Mouse (Mus musculus) hindbrain, embryonic 13.5 days (tissue): ENCODE measurements around the gene Htra2. TPM values are rescaled to one million over a fixed set of nuclear protein-coding genes. Genes with fewer than 3 reads are reported as not detected.

Experiments used
- ATAC-seq: fragments of 200-750 bp; cut with Nextera tagmentation; 2 replicates; pipeline ENCODE4 v1.8.0; 2017; ENCODE audit warnings: moderate TSS enrichment; ENCODE audit not compliant: low FRiP score
- H3K27ac ChIP-seq: fragments of 300-500 bp; sonication (generic); 2 replicates; pipeline ENCODE4 v1.5.1; 2015; ENCODE audit warnings: inconsistent platforms, mild to moderate bottlenecking, moderate library complexity
- H3K27me3 ChIP-seq: fragments of 300-500 bp; sonication (generic); 2 replicates; pipeline ENCODE4 v1.6.1; 2015; ENCODE audit warnings: mild to moderate bottlenecking, inconsistent platforms
- H3K36me3 ChIP-seq: fragments of 300-500 bp; sonication (generic); 2 replicates; pipeline ENCODE4 v1.6.1; 2015; ENCODE audit warnings: mild to moderate bottlenecking, inconsistent platforms
- H3K4me1 ChIP-seq: fragments of 300-500 bp; sonication (generic); replicated peaks from 2 replicates; pipeline ENCODE4 v1.6.1; 2015; ENCODE audit warnings: inconsistent platforms
- H3K4me2 ChIP-seq: fragments of 300-500 bp; sonication (generic); 2 replicates; pipeline ENCODE4 v1.6.1; 2015; ENCODE audit warnings: inconsistent platforms, mild to moderate bottlenecking, moderate library complexity
- H3K4me3 ChIP-seq: fragments of 300-500 bp; sonication (generic); 2 replicates; pipeline ENCODE4 v1.5.1; 2015; ENCODE audit warnings: mild to moderate bottlenecking, inconsistent platforms
- H3K9ac ChIP-seq: fragments of 300-500 bp; sonication (generic); 2 replicates; pipeline ENCODE4 v1.6.1; 2015; ENCODE audit warnings: mild to moderate bottlenecking, inconsistent platforms
- H3K9me3 ChIP-seq: fragments of 300-500 bp; sonication (generic); 2 replicates; pipeline ENCODE4 v1.6.1; 2016; ENCODE audit warnings: inconsistent platforms
- WGBS: fragments of 180-500 bp; shearing (Covaris S2); methylation state at CpG from one replicate; pipeline ENCODE4 v1.1.7; 2015; 5-methylcytosine and 5-hydroxymethylcytosine counted together
- polyA plus RNA-seq: library from polyadenylated mRNA; unstranded; fragments of >200 nt; fragmentation: Nextera tagmentation; extraction: Ambion mirVana; gene quantifications from 2 replicates; pipeline ENCODE4 v1.2.1, GENCODE M21; 2015

Htra2 gene
- polyA plus RNA-seq, 1 experiment from 2014 or later = 68.6 TPM

- H3K36me3 ChIP-seq = no peaks in the 10 kb centered on the region
- 100% methylated on average over 4 of the region's 4 CpGs for WGBS
These were observed 29.9 kb downstream of the Htra2 start for GRCm38 (mm10) chr6:83025221-83025620.

DNA sequence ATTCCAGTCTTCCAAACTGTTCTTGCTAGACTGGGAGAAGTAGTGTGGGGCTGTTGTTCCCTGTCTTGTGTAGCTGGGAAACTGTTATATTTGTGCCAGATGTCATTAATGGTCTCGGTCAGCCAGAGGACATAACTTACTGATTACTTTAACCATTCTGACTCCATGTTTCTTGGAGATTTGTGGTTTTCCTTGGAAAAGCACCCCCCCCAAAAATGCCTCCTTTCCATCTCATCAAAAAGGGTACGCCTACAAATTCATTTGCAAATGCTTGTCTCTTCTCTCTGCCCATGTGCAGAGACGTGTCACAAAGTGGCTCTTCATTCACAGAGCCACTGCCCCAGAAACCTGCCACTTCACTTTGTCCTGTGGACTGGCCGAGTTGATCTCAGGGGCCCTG, 30.7 kb downstream of the Htra2 start:
- H3K36me3 ChIP-seq = no peaks in the 10 kb centered on the region
- WGBS = 73% methylated on average over 4 of the region's 4 CpGs
- H3K9me3 ChIP-seq = no peaks in the 10 kb centered on the region
- no peak overlapping the region for H3K4me3 ChIP-seq
- H3K4me1 ChIP-seq = no peaks in the 10 kb centered on the region
- no peak overlapping the region for H3K4me2 ChIP-seq
- no peak for ATAC-seq
- no peak overlapping the region for H3K27ac ChIP-seq
- no peak overlapping the region for H3K9ac ChIP-seq
- H3K27me3 ChIP-seq = peaks cover 21% of the 10 kb centered on the region

More at GRCm38 (mm10) chr6:83025221-83025620, 29.9 kb downstream of the Htra2 start:
- ATAC-seq = no peak
- Histone ChIP-seq H3K9ac (no peak overlapping the region), H3K27ac (no peak overlapping the region), H3K4me1 (no peaks in the 10 kb centered on the region), H3K27me3 (peaks cover 29% of the 10 kb centered on the region), H3K4me3 (no peak overlapping the region), H3K9me3 (no peaks in the 10 kb centered on the region), H3K4me2 (no peak overlapping the region)

DNA sequence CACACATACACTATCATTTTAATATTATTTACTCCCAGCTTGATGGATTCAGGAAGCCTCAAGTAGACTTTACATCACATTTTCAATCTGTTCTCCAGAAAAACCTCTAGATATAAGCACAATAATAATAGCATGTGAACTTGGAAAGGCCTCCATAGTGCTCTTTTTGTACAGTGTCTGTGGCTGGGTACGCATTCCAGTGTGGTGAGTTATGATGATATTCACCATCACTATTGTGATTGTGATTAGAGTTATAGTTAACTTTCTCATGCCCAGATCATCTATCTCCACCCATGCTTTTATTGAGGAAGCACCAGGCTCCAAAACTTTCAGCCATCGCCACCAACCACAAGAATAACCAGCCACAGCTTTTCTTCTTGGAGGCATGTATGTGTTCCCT, 31.3 kb downstream of the Htra2 start:
- Histone ChIP-seq H3K9me3 (no peaks in the 10 kb centered on the region), H3K4me1 (no peaks in the 10 kb centered on the region)
- WGBS = 98% methylated on average over 2 of the region's 2 CpGs

DNA sequence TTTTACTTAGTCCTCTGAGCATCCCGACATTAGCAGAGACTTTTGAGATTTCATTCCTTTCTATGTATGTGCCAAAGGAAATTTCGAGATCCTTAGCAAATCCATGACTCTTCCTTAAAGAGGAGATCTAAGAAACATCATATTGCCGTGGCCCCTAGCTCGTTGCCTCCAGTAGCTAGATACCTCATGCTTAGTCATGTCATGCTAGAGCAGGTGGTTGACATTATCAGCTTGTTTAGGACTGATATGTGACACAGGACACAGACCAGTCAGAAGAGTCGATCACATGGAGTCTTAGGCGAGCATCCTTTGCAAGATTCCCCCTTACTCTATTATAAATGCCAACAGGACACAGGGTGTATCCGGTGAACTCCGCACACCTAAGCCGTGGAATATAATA, 32.1 kb downstream of the Htra2 start:
- no peaks in the 10 kb centered on the region for H3K4me1 ChIP-seq
- peaks cover 11% of the 10 kb centered on the region for H3K27me3 ChIP-seq
- no peaks in the 10 kb centered on the region for H3K36me3 ChIP-seq
- H3K9me3 ChIP-seq = no peaks in the 10 kb centered on the region
- no peak overlapping the region for H3K27ac ChIP-seq
- 89% methylated on average over 9 of the region's 9 CpGs for WGBS
- no peak overlapping the region for H3K4me3 ChIP-seq
- H3K4me2 ChIP-seq = no peak overlapping the region
- no peak for ATAC-seq
- H3K9ac ChIP-seq = no peak overlapping the region

More for the DNA sequence above, 31.3 kb downstream of the Htra2 start:
- Histone ChIP-seq H3K27ac (no peak overlapping the region), H3K36me3 (no peaks in the 10 kb centered on the region), H3K4me2 (no peak overlapping the region), H3K9ac (no peak overlapping the region), H3K27me3 (peaks cover 17% of the 10 kb centered on the region), H3K4me3 (no peak overlapping the region)
- ATAC-seq = no peak

DNA sequence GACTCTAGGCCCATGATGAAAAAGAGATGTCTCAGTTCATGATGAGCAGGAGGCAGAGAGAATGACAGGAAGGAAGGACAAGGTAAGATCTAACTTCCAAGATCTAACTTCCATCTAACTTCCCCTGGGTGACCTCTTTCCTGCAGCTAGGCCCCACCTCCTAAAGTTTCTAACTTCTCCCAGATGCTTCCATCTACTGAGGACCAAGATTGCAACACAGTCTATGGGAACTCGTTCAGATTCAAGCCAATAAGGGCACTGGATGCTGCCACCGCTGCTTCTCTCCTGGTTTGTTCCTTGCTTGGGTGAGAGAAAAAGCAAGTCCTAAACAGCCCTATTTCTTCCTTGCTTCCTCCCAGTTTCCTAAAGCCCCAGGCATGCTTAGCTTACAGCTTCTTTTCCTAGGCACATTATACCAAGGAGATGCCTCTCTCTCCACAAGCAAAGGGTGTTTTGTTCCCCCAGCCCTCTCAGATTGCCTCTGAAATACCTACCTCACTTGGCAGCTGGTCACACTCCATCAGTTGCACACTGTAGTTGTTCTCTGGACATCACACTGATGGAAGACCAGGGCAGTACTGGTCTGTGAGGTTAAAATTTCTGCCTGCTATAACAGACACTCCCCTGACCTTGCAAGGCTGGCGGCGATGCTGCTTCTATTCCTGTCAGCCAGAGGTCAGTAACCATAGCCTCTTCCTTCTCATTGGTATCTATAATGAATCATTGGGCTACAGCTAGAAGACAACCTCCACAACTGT, 34.1 kb downstream of the Htra2 start:
- Histone ChIP-seq H3K9ac (no peak overlapping the region), H3K4me2 (no peak overlapping the region), H3K4me3 (no peak overlapping the region), H3K27me3 (no peaks in the 10 kb centered on the region), H3K36me3 (no peaks in the 10 kb centered on the region), H3K4me1 (no peaks in the 10 kb centered on the region), H3K27ac (no peak overlapping the region), H3K9me3 (no peaks in the 10 kb centered on the region)
- WGBS = 76% methylated on average over 4 of the region's 4 CpGs
- ATAC-seq = no peak

DNA sequence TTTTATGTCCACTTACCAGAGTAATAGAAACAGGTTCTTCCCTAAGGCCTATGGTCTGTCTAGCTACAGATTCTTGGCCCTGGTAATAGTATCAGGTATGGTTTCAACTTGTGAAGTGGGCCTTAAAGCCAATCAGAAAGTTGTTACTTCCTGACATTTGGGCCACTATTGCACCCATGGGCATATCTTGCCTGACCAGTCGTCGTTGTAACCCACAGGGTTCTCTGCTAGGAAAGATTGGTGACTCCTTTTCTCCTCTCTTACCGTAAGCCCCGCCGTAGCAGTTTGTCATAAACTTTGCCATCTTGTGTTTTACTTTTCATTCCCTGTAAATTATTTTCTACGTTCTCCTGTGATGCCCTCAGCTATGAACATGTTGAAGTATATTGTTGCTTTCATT, 35.0 kb downstream of the Htra2 start:
- Histone ChIP-seq H3K9me3 (no peaks in the 10 kb centered on the region), H3K27me3 (no peaks in the 10 kb centered on the region), H3K4me1 (no peaks in the 10 kb centered on the region), H3K36me3 (no peaks in the 10 kb centered on the region), H3K27ac (no peak overlapping the region), H3K9ac (no peak overlapping the region), H3K4me3 (no peak overlapping the region), H3K4me2 (no peak overlapping the region)
- no peak for ATAC-seq
- 92% methylated on average over 6 of the region's 6 CpGs for WGBS

GRCm38 (mm10) chr6:83019044-83019443, 36.0 kb downstream of the Htra2 start:
- Histone ChIP-seq H3K4me2 (no peak overlapping the region), H3K9me3 (no peaks in the 10 kb centered on the region), H3K9ac (no peak overlapping the region), H3K4me3 (no peak overlapping the region), H3K36me3 (no peaks in the 10 kb centered on the region), H3K4me1 (no peaks in the 10 kb centered on the region), H3K27me3 (no peaks in the 10 kb centered on the region), H3K27ac (no peak overlapping the region)
- 67% methylated on average over 3 of the region's 3 CpGs for WGBS
- ATAC-seq = no peak

GRCm38 (mm10) chr6:83017190-83017589, 37.9 kb downstream of the Htra2 start:
- Histone ChIP-seq H3K36me3 (no peaks in the 10 kb centered on the region), H3K4me3 (no peak overlapping the region), H3K4me1 (no peaks in the 10 kb centered on the region), H3K27me3 (no peaks in the 10 kb centered on the region), H3K9me3 (no peaks in the 10 kb centered on the region), H3K9ac (no peak overlapping the region), H3K4me2 (no peak overlapping the region), H3K27ac (no peak overlapping the region)
- WGBS = 70% methylated on average over 3 of the region's 3 CpGs
- no peak for ATAC-seq

DNA sequence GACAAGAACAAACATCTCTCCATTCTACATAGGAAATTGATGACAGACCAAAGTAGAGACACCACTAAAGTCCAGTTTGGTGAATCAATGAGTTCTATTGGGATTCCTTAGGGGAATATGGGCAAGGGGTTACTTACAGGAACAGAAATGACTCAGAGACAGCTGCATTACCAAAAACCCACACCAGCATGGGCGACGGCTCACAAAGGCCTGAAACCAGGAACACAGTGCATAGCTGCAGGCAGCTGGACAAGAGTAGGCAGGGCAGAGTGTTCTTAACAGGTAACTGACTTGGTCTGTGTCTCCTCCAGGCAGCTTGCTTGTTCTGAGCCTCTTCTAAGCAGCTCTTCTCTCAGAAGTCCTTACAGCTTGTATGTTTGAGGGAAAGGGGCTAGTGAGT, 39.3 kb downstream of the Htra2 start:
- H3K9ac ChIP-seq = no peak overlapping the region
- H3K27ac ChIP-seq = no peak overlapping the region
- whole genome bisulfite sequencing = 84% methylated on average over 2 of the region's 2 CpGs
- no peak overlapping the region for H3K4me2 ChIP-seq
- no peaks in the 10 kb centered on the region for H3K36me3 ChIP-seq
- H3K4me3 ChIP-seq = no peak overlapping the region
- H3K27me3 ChIP-seq = 0 out of 2 replicates have a peak, but pooled peaks cover 3% of the 10 kb centered on the region
- ATAC-seq = no peak
- H3K9me3 ChIP-seq = no peaks in the 10 kb centered on the region
- no peaks in the 10 kb centered on the region for H3K4me1 ChIP-seq

DNA sequence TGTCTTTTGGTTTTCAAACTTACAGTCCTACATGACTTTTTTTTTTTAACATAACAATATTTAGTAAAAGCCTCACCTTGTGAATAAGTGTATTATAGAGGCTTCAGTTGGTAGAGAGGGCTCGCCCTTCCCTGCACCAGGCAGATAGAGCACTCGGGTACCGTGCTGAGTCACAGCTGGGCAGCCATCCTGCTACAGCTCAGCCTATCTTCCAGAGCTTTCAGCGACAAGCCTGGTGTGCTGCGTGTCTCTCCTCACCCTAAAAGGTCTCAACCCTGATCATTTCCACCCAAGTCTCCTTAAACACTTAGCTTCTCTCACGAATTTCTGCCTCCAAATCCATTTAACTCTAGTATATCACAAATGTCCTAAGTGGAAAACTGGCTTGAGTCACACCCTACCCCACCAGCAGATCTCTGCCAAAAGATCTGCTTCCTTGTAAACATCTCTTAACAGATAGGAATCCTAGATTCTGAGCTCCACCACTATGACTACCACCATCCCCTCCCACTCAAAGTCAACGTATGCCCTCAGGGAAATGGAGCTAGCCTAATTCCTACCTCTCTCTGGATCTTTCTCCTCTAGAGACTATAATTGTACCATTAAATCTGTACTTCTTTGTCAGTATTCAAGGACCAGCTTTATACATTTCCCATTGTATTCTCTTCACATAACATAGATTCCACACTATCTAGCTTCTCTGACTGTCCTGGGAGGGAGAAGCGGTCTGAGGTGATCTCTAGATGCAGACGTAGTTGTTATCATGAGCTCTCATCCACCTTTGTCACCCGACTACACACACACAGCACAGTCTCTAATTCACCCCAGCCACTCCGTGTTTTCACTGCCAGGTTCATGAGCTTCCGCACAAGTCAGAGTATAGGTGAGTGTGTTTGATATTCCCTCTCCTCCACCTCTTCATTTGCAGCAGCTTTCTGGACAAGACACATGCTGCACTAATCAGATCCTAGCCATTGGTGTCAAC, 40.3 kb downstream of the Htra2 start:
- Histone ChIP-seq H3K4me3 (no peak overlapping the region), H3K4me1 (no peaks in the 10 kb centered on the region), H3K9ac (no peak overlapping the region), H3K27ac (no peak overlapping the region), H3K4me2 (no peak overlapping the region), H3K36me3 (no peaks in the 10 kb centered on the region), H3K27me3 (0 out of 2 replicates have a peak, but pooled peaks cover 3% of the 10 kb centered on the region), H3K9me3 (no peaks in the 10 kb centered on the region)
- WGBS = 77% methylated on average over 12 of the region's 12 CpGs
- no peak for ATAC-seq

DNA sequence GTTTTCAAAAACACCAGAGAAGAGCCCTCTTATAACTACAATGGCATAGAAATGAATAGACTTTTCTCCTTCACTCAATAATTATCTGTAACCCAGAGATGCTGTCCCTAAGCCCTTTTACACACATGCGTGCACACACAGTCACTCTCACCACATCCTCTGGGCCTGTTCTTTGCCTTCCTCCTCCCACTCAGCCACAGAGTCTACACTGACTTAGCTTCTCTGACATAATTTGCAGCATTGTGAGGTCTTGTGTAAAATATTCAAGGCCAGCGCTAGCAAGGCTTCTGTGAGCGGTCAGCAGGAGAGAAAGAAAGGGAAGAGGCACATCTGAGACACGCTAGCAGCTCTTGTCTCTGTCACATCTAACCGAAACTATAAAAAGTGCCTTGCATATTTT, 41.6 kb downstream of the Htra2 start:
- H3K9me3 ChIP-seq = no peaks in the 10 kb centered on the region
- no peak overlapping the region for H3K4me2 ChIP-seq
- no peaks in the 10 kb centered on the region for H3K4me1 ChIP-seq
- WGBS = 70% methylated on average over 5 of the region's 5 CpGs
- H3K4me3 ChIP-seq = no peak overlapping the region
- no peak for ATAC-seq
- H3K9ac ChIP-seq = no peak overlapping the region
- no peak overlapping the region for H3K27ac ChIP-seq
- H3K36me3 ChIP-seq = no peaks in the 10 kb centered on the region
- 0 out of 2 replicates have a peak, but pooled peaks cover 3% of the 10 kb centered on the region for H3K27me3 ChIP-seq

- H3K4me1 ChIP-seq = no peaks in the 10 kb centered on the region
- H3K9me3 ChIP-seq = no peaks in the 10 kb centered on the region
- 0 out of 2 replicates have a peak, but pooled peaks cover 3% of the 10 kb centered on the region for H3K27me3 ChIP-seq
- no peaks in the 10 kb centered on the region for H3K36me3 ChIP-seq
- 82% methylated on average over 6 of the region's 6 CpGs for WGBS
- no peak overlapping the region for H3K27ac ChIP-seq
- no peak for ATAC-seq
- no peak overlapping the region for H3K4me2 ChIP-seq
- no peak overlapping the region for H3K4me3 ChIP-seq
- no peak overlapping the region for H3K9ac ChIP-seq
These were observed 43.3 kb downstream of the Htra2 start for GRCm38 (mm10) chr6:83011756-83012155.
